Mouse (Mus musculus): Measurements from ENCODE around the gene Cma2.
A peak's percentile ranks its signal among the peaks of the same experiment; 100 is the strongest.
"Not testable (repeated sequence)": the region's sequence is repeated elsewhere in the genome, so short reads cannot be mapped to it uniquely, and the experiment has no call there.

The Cma2 gene

DNA sequence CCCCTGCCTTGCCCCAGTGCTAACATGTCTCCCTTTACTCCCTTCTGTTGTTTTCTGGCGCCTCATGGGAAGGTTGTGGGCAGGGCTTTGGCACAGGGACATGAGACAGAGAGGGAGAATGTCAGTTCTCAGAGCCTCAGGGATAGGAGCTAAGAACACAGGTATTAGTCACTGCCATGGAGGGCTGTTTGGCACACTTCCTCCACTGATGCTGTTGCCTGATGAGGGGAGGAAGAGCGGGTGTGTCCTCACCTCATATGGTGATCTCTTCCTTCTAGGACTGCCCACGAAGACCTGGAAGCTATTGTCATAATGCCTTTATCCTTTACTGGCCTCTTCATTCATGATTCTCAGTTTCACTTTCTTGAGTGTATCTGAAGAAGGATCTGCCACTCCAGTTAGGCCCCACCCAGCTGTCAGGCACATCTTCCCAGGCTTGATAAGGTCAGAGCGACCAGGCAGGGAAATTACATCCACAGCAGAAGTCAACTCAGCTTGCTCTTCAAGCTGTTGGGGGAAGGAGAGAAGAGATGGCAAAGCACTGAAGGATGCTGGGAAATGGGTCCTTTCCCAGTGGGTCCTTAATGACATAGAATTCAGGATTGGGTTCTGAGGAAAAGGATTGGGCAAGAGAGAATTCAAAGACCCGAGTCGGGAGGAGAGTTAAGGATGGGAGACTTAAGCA is at the start of gene Cma2:
Gene Cma2, plus strand, starts transcription at position 635 of the 685 bp plus-strand sequence.
- DNase-seq (ENCODE audit: low spot score in 2 of 2), result no peak

DNA sequence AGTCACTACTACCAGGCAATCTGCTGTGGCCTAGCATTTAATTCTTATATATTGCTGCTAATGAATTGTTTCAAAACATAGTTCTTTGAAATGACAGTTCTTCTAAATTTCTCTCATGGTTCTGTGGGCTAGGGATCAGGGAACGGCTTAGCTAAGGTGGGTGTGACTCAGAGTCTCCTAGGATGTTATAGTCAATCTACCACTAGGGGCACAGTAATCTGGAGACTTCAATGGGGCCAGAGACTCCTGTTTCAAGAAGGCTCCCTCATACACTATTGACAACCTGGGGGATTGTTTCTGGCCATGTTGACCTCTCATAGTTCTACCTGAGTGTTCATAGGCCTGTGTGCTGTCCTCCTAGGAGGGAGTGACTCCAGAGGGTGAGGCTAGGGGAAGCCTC is 45.3 kb upstream of the Cma2 start:
- DNase-seq (ENCODE audit: low spot score in 2 of 2), result no peak

DNA sequence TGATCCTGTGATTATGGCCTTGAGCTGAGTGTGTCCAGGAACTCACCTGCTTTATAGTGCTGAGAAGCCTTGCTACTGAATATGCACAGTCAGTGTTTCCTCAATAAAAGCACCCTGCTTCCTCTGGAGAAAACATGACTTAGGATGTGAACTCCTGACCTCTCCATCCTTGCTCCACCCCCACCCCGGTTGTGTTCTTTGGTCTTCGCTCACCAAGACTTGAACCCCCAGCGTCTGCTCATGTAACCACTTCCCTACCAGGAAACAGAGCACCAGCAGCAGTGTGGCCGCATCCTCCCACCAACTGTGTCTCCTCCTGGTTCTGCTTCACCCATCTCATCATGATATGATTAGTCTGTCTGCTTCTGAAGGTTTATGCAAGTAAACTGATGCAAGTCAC is 37.4 kb upstream of the Cma2 start:
- no peak for DNase-seq (ENCODE audit: low spot score in 2 of 2)

DNA sequence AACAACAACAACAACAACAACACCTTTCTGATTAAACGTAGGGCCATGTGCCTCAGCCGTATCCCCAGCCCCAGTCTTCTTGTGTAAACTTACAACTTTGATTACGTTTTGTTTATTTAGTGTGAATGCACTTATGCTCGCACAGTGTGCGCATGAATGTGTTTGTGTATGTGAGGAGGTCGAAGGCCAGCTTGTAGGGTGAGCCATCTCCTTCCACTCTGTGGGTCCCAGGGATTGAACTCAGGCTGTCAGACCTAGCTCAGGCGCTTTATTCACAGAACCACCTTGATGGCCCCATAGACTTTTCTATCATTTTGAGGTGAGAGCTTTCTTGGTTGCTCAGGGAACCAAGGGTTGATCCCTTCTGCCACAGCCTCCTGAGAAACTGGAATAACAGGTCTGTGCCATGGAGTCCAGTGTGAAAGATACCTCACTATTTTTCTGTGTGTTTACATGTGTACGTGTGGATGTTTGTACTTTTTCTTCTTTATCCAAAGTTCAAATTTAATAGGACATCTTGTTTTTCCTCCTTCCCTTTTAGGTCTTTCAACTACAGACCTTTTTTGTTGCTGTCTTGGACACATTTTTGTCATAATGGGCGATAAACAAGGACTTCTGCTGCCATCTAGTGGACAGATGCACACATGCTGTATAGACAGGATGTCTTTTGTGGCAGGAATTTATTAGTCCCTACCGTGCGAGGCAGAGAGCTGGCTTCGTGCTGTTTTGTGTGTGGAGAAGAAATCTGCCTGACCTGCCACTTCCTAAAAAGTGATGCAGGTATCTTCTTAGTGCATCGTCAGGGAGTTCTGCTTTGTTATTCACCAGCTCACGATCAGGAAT is 32.3 kb upstream of the Cma2 start:
- peak; percentile 81 to 82 for DNase-seq (ENCODE audit: low spot score in 2 of 2)

DNA sequence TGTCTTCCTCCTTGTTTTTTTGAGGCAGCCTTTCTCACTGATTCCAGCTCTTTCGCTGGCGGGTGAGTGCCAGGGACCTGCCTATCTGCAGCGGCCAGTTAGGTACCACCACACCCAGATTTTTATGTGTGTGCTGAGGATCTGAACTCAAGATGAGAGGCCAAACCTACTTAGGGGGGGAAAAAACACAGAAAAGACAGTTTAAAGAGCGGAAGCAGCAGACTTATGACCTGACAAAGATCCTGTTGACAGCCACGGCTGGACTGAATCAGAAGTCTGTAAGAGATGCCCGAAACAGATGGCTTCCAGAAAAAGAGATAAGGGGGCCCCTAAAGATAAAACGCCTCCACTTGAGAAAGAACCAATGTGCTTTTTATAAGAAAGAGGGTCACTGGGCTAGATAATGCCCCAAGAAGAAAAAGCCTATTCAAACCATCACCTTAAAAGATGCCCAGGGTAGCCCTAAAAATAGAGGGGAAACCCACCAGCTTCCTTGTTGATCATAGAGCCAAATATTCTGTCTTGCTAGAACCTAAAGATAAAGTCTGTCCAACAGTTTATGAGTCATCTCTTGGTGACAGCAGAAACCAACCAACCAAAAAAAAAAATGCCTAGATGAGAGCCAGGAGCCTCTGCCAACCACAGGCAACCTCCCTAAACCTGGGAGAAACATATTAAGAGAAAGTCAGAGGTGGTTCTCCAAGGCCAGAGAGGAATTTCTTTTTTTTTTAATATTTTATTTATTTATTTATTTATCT is 28.1 kb upstream of the Cma2 start:
- no peak for DNase-seq (ENCODE audit: low spot score in 2 of 2)

DNA sequence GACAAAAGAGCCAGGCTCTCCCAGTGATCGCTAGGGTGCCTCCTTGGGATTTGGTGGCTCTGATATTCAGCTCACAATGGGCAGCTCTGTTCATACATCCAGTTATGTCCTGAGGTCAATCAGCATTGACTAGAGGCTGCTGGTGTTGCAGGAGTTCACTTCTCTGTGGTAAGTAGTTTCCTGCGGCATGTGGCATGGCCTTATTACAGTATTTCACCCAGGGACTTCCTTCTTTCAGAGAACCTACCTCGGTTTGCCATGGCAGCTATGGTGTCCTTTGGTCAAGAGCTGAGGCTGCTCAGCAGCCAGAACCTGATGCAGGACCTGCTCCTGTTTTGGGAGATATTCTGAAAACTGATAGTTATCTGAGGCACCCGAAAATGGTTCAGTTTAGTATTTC is 23.9 kb upstream of the Cma2 start:
- no peak for DNase-seq (ENCODE audit: low spot score in 2 of 2)

DNA sequence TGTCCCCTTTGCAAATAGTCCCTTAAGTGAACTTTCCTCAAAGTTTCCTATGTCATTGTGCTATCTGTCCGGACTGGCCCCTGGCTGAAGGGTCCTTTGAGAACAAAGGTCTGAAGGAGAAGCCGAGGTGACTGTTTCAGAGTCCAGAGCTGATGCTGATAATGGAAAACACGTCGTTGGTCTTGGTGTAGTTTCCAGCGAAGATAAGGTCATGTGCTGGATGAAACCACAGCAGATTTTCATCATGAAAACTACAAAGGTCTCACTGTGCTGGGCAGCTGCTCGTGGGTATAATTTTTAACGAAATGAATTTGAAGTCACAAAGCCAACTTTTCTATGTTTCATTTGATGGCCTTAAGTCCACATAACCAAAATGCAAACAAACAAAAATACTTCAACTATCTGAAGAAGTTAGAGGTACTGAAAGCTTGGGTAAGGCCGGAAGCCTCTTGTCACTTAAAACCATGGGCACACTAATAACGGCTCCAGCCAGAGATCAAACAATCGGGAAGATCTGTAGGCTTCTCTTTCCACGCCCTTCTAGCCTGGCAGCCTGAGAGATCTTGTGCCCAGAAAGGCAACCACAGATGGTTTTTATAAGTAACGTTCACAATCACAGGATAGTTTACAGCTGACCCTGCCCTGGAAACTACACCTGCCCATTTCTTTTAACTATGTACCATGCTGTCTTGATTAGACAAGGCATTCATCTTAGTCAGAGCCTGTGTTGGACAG is 21.4 kb upstream of the Cma2 start:
- no peak for DNase-seq (ENCODE audit: low spot score in 2 of 2)

DNA sequence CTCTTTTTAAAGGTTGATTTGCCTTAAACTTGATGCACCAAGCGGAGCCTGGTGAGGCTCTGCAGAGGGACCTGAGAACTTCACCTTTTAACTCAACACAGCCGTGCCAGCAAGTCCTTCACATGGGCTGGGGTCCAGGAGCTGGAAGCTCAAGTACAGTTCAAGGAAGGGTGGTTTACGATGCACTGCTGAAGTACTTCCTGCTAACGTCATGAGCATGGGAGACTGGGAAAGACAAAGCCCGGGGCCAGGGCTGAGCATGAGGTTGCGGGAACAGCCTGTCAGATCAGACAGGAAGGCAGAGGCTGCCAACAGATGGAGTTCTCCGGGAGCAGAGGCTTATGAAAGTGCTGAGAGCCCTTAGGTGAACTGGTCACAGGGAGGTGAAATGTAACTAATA is 17.2 kb upstream of the Cma2 start:
- no peak for DNase-seq (ENCODE audit: low spot score in 2 of 2)

DNA sequence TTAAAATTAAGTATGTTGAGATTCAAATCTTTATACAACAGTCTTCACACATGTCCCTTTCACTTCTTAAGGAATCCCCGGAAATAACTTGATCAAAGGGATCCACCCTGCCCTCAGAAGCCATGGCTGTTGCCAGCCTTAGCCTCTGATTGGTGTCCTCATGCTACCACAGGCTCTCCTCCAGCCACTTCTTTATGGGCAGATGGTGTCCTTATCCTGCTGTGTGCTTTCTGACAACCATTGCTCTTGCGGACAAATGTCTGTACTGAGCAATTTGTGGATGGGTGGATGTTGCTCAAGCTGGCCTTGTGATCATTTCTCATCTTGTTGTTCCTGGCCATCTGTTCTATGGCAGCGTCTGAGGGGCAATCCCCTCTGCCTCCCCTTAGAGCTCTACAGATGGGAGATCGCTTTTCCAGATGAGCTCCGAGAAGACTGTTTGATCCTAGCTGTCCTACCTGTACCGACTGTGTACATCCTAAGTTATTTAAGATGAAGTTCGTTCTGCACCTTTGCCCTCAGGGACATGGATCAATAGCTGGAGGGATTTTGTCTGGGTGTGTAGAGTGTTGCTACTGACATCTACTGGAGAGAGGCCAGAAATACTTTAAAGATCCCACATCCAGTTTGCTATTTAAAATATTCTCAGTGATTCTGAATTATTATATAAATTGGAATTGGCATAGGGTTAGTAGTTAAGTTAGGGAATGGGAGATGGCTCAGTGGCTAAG is 10.5 kb upstream of the Cma2 start:
- DNase-seq (ENCODE audit: low spot score in 2 of 2), result no peak

DNA sequence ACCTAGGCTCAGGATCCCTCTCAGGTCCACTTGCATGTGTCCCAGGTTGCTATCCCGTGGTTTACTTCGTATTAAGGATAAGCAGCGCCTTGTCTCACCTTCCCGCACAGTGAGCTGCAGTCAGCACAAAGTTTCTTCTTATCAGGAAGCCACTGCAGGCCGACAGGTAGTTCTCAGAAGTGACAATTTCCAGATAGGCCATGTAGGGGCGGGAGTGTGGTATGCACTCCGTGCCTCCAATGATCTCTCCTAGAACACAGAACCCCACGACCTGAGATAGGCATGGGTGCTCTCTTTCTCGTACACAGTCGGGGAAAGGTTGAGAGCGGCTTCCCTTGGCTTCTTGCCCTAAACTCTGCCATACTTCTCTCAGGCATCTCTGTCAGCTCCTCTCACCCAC is 7.2 kb upstream of the Cma2 start:
- no peak for DNase-seq (ENCODE audit: low spot score in 2 of 2)

DNA sequence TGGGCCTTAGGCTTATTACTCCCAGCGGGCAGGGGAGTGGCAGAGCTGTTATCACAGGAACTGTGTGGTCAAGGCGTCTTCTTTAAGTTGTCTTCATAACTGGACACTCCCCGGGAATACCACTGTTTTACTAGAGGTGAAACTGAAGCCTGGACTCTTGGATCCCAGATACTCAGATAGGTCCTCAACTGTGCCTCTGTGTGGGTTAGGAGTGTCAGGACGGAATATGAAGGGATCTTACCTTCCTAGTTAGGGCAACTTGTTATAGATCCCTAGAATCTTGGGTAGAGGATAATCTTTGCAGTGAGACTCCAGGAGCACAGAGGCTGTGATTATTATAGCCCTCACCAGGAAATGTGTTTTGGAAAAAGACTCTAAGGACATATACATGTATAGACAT is 6.2 kb upstream of the Cma2 start, which contains the start of gene Cma1:
Gene Cma1, minus strand, starts transcription at position 101 of the 400 bp plus-strand sequence.
- DNase-seq (ENCODE audit: low spot score in 2 of 2), result no peak

DNA sequence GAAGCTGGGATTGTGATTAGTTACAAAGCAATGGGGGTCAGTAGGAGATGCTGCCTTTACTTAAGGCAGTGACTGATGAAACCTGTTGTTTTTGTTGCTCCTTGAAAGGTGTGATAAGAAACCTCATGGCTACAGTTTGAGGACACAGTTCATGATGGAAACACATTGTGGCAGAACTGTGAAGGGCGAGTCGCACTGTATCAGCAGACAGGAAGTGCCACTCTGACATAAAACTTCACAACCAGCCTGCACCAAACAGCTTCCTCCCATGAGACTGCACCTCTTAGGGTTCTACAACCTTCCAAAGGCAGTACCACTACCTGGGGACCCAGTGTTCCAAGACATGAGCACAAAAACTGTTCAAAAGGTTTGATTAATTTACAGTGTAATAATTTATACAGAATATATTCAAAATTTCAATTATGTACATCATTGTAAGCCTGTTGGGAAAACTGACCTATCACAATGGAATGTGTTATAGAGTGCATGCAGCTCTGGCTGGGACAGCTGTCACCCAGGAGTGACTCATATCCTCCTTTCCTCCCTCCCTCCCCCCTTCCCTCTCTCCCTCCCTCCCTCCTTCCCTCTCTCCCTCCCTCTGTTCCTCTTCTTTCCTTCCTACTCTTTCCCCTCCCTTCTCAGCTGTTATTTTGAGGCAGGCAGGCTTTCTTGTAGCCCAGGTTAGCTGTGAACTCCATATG is 4.4 kb upstream of the Cma2 start:
- no peak for DNase-seq (ENCODE audit: low spot score in 2 of 2)

DNA sequence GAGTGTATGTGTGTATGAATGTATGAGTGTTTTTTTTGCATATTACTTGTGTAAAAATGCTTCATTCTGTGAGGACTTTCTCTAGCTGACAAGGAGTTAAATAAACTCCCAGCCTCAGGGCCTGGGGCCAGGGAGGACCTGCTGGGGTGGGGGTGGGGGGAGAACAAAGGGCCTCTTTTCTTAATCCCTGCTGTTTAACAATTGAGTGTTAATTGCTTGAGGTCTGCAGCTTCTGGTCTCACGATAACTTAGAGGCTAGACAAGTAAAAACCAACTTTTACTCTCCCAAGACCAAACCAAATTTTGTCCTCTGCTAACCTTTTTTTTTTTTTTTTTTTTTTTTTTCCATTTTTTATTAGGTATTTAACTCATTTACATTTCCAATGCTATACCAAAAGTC is 12.5 kb downstream of the Cma2 start:
- no peak for DNase-seq (ENCODE audit: low spot score in 2 of 2)

DNA sequence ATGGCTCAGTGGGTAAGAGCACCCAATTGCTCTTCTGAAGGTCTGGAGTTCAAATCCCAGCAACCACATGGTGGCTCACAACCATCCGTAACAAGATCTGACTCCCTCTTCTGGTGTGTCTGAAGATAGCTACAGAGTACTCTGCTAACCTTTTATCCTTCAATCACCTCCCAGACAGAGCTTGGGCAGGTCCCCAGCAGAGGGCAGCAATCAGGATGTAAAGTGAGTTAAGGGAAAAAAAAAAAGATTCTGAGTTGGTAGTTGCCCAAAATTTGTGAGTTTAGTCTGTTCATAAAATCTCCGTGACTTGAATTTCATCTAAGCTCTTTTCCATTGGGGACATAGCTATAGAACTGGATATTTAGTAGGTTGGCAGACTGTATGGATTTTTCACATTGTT is 13.1 kb downstream of the Cma2 start:
- not testable (repeated sequence) for DNase-seq (ENCODE audit: low spot score in 2 of 2)

DNA sequence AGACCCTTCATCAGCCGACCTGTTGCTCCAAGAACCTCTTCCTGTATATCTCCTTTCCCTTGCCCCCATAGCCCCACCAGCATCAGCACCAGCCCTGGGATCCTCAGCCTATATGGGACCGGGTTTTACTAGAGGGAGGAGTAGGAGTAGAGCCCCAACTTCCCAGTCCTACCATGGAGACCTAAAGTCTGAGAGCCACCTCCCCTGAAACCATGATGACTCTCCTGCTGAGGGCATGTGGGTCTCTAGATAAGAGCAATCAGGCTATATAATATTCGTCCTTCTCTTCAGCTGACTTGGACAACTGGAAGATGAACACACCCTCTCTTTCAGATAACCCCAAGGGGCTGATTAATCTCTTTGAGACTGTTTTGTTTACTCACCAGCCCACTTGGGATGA is 36.7 kb downstream of the Cma2 start:
- not testable (repeated sequence) for DNase-seq (ENCODE audit: low spot score in 2 of 2)

DNA sequence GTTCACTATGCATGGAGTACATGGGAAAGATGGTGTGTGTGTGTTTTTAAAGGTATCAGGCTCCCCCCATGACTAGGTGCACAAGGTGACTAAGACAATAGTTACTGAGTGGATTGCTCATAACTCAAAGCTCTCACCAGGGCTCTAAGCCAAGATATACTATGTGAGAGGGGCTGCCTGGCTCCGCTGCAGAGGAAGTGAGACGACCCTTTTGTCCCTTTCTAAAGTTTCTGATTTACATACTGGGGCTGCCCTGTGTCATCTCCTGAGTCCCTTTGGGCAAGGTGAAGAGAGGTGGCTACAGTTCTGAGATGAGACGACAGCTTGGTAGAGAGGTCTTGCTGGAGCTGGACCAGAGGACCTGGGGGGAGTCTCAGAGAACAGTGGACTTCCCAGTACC is 62.4 kb downstream of the Cma2 start:
- DNase-seq (ENCODE audit: low spot score in 2 of 2), result no peak

DNA sequence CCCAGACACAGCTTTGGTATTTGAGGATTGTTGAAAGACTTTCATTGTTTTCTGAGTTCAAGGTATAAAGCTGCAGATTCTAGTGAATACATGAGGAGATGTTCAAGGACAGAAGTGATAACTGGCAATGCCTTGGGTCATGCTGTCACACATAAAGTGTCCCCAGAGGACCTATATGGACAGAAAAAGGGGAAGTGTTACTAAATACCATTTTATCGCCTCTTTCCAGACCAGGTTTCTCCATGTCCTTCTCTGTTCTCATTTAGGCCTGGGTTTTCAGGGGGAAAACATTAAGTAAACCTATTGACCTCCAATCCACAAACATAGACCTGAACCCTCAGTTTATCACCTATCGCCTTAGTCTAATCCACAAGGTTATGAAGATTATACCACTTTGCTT is 63.1 kb downstream of the Cma2 start:
- no peak for DNase-seq (ENCODE audit: low spot score in 2 of 2)

DNA sequence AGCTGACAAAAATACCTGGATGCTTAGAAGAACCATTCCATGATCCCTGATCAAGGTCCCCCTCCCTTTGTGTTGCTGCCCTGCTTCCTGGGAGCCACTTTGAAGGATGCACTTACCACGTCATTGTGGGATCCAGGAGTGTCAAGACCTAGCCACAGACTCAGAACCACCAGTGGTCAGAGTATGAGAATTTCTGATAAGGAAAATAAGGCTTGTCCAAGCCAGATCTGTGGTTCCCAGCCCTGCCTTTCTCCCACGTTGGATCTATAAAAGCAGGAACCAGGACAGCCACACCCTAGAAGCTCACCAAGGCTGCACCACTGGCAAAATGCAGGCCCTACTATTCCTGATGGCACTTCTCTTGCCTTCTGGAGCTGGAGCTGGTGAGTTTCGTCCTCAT is 66.9 kb downstream of the Cma2 start, which contains the start of gene Mcpt1:
Gene Mcpt1, plus strand, starts transcription at position 301 of the 400 bp plus-strand sequence.
- not testable (repeated sequence) for DNase-seq (ENCODE audit: low spot score in 2 of 2)

DNA sequence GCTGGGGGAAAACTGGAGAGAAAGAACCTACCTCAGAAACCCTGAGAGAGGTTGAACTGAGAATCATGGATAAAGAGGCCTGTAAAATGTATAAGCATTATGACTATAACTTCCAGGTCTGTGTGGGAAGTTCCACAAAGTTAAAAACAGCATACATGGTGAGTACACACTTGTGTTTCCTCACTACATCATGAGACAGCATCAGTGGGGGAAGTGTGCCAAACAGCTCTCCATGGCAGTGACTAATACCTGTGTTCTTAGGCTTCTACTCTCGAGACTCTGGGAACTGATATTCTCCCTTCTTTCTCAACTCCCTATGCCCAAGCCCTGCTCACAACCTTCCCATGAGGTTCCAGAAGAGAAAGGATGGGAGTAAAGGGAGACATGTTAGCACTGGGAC is 68.7 kb downstream of the Cma2 start:
- peak in 1 of 2 experiments; percentile 17 for DNase-seq (ENCODE audit: low spot score in 2 of 2)

DNA sequence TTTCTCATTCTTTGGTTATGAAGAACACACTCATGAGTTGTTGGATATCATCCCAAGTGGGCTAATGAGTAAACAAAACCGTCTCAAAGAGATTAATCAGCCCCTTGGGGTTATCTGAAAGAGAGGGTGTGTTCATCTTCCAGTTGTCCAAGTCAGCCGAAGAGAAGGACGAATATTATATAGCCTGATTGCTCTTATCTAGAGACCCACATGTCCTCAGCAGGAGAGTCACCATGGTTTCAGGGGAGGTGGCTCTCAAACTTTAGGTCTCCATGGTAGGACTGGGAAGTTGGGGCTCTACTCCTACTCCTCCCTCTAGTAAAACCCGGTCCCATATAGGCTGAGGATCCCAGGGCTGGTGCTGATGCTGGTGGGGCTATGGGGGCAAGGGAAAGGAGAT is 70.5 kb downstream of the Cma2 start:
- not testable (repeated sequence) for DNase-seq (ENCODE audit: low spot score in 2 of 2)
